Mouse (Mus musculus) hindbrain, embryonic 11.5 days (tissue): ENCODE measurements around the gene Srgap1. TPM values are rescaled to one million over a fixed set of nuclear protein-coding genes. Genes with fewer than 3 reads are reported as not detected.

Experiments used
- ATAC-seq: fragments of 200-750 bp; cut with Nextera tagmentation; 2 replicates; pipeline ENCODE4 v1.8.0; 2017; ENCODE audit warnings: mild to moderate bottlenecking, moderate TSS enrichment, moderate library complexity; ENCODE audit not compliant: low FRiP score
- DNase-seq: peaks from one replicate; pipeline ENCODE4 v3.0.0-alpha.2; 2015; ENCODE audit warnings: low spot score
- H3K27ac ChIP-seq: fragments of 300-500 bp; sonication (generic); 2 replicates; pipeline ENCODE4 v1.5.1; 2014; ENCODE audit warnings: mild to moderate bottlenecking, low read depth, low read length
- H3K27me3 ChIP-seq: fragments of 300-500 bp; sonication (generic); 2 replicates; pipeline ENCODE4 v1.6.1; 2014; ENCODE audit warnings: mild to moderate bottlenecking, low read length, moderate library complexity, mixed read lengths; ENCODE audit not compliant: control insufficient read depth, insufficient read depth
- H3K36me3 ChIP-seq: fragments of 300-500 bp; sonication (generic); 2 replicates; pipeline ENCODE4 v1.6.1; 2014; ENCODE audit warnings: mild to moderate bottlenecking, low read length, moderate library complexity, mixed read lengths; ENCODE audit not compliant: control insufficient read depth, insufficient read depth
- H3K4me1 ChIP-seq: fragments of 300-500 bp; sonication (generic); replicated peaks from 2 replicates; pipeline ENCODE4 v1.6.1; 2014; ENCODE audit warnings: low read length, mixed read lengths; ENCODE audit not compliant: control insufficient read depth, insufficient read depth
- H3K4me2 ChIP-seq: fragments of 300-500 bp; sonication (generic); replicated peaks from 2 replicates; pipeline ENCODE4 v1.6.1; 2014; ENCODE audit warnings: mild to moderate bottlenecking, low read depth, low read length
- H3K4me3 ChIP-seq: fragments of 300-500 bp; sonication (generic); 2 replicates; pipeline ENCODE4 v1.5.1; 2014; ENCODE audit warnings: low read depth, low read length
- H3K9ac ChIP-seq: fragments of 300-500 bp; sonication (generic); 2 replicates; pipeline ENCODE4 v1.6.1; 2014; ENCODE audit warnings: low read depth, low read length
- H3K9me3 ChIP-seq: fragments of 300-500 bp; sonication (generic); 2 replicates; pipeline ENCODE4 v1.6.1; 2016; ENCODE audit warnings: low read length; ENCODE audit not compliant: control insufficient read depth
- WGBS: fragments of 180-500 bp; shearing (Covaris S2); extraction: QIAGEN DNeasy Blood & Tissue Kit; methylation state at CpG from one replicate; pipeline ENCODE4 v1.1.7; 2014; 5-methylcytosine and 5-hydroxymethylcytosine counted together
- polyA plus RNA-seq: library from polyadenylated mRNA; unstranded; fragments of >200 nt; fragmentation: Nextera tagmentation; extraction: Ambion mirVana; gene quantifications from 2 replicates; pipeline ENCODE4 v1.2.1, GENCODE M21; 2014

The Srgap1 gene
- polyA plus RNA-seq, 1 experiment from 2014 or later, result 26.5 TPM

- H3K4me2 ChIP-seq, result no peak overlapping the region
- H3K9me3 ChIP-seq, result no peaks in the 10 kb centered on the region
- H3K36me3 ChIP-seq, result no peaks in the 10 kb centered on the region
- no peak overlapping the region for H3K27ac ChIP-seq
- H3K27me3 ChIP-seq, result no peaks in the 10 kb centered on the region
- no peak overlapping the region for H3K9ac ChIP-seq
- WGBS, result 73% methylated on average over 2 of the region's 2 CpGs
- ATAC-seq (no peak), DNase-seq (no peak)
- no peak overlapping the region for H3K4me3 ChIP-seq
- H3K4me1 ChIP-seq, result peaks cover 4% of the 10 kb centered on the region; the same call in 1 of the 2 replicates
Observed at GRCm38 (mm10) chr10:121858911-121859310, 188.2 kb downstream of the Srgap1 start.

- H3K9me3 ChIP-seq, result no peaks in the 10 kb centered on the region
- DNase-seq, result no peak
- no peak for ATAC-seq
- no peak overlapping the region for H3K27ac ChIP-seq
- no peak overlapping the region for H3K4me2 ChIP-seq
- no peaks in the 10 kb centered on the region for H3K36me3 ChIP-seq
- H3K27me3 ChIP-seq, result no peaks in the 10 kb centered on the region
- peaks cover 4% of the 10 kb centered on the region; the same call in 1 of the 2 replicates for H3K4me1 ChIP-seq
- H3K9ac ChIP-seq, result no peak overlapping the region
- 78% methylated on average over 1 of the region's 1 CpGs for WGBS
- H3K4me3 ChIP-seq, result no peak overlapping the region
Observed at GRCm38 (mm10) chr10:121858086-121858485, 189.0 kb downstream of the Srgap1 start.

DNA sequence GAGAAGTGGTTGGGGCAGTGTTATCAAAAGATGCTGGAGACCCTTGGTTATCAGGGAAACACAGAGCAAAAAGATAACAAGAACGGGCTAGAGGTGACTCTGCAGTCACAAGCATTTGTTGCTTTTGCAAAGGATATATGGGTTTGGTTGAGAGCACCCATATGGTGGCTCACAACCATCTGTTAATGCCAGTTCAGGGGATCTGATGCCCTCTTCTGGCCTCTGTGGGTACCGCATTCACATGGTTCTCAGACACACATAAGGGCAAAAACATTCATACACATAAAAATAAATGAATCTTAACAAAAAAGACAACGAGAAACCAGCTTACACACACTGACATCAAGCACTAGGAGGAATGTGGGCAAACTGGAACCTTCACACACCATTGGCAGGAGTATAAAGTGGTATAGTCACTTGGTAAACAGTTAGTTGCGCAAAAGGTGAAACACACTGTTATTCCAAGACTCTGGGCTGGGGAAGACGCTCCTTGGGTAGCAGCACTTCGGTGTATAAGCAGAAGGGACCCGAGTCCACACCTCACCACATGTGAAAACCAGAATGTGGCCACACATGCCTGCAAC is 191.2 kb downstream of the Srgap1 start:
- H3K36me3 ChIP-seq, result no peaks in the 10 kb centered on the region
- H3K9me3 ChIP-seq, result no peaks in the 10 kb centered on the region
- no peak for DNase-seq
- H3K4me2 ChIP-seq, result no peak overlapping the region
- H3K9ac ChIP-seq, result no peak overlapping the region
- peaks cover 4% of the 10 kb centered on the region; the same call in 1 of the 2 replicates for H3K4me1 ChIP-seq
- H3K4me3 ChIP-seq, result no peak overlapping the region
- no peaks in the 10 kb centered on the region for H3K27me3 ChIP-seq
- 83% methylated on average over 7 of the region's 7 CpGs for WGBS
- ATAC-seq, result no peak
- H3K27ac ChIP-seq, result no peak overlapping the region

- H3K36me3 ChIP-seq, result no peaks in the 10 kb centered on the region
- H3K27me3 ChIP-seq, result no peaks in the 10 kb centered on the region
- H3K4me2 ChIP-seq, result no peak overlapping the region
- H3K9ac ChIP-seq, result no peak overlapping the region
- no peak for DNase-seq
- H3K4me1 ChIP-seq, result no peaks in the 10 kb centered on the region
- no peak overlapping the region for H3K4me3 ChIP-seq
- no peak for ATAC-seq
- no peak overlapping the region for H3K27ac ChIP-seq
- no peaks in the 10 kb centered on the region for H3K9me3 ChIP-seq
- WGBS, result 35% methylated on average over 13 of the region's 14 CpGs
Observed at GRCm38 (mm10) chr10:121853385-121853808, 193.7 kb downstream of the Srgap1 start.

GRCm38 (mm10) chr10:121849496-121849895 is 197.6 kb downstream of the Srgap1 start:
- Histone ChIP-seq H3K4me1 (no peaks in the 10 kb centered on the region), H3K36me3 (no peaks in the 10 kb centered on the region), H3K27me3 (no peaks in the 10 kb centered on the region), H3K9me3 (no peaks in the 10 kb centered on the region), H3K27ac (no peak overlapping the region), H3K4me2 (no peak overlapping the region), H3K4me3 (no peak overlapping the region), H3K9ac (no peak overlapping the region)
- 83% methylated on average over 2 of the region's 2 CpGs for WGBS
- DNase-seq (no peak), ATAC-seq (no peak)

DNA sequence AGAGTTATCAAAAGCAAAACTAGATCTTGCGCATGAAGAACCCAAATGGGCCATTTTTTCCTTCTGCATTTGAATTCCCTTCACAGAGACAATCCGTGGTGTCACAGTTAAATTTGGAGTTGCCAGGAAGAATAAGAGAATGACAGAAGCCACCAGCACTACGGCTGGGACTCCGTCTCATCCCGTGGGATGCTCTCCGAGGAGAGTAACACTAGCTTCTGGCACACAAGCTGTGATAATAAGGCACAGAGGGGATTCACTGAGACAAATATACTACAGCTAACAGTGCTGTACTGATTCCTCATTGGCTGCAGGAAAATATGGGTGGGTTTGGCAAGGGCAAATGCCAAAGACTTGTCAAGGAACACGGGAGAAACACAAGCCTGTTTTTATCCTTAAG is 201.4 kb downstream of the Srgap1 start:
- Histone ChIP-seq H3K27ac (no peak overlapping the region), H3K4me3 (no peak overlapping the region), H3K4me1 (no peaks in the 10 kb centered on the region), H3K9ac (no peak overlapping the region), H3K4me2 (no peak overlapping the region), H3K9me3 (no peaks in the 10 kb centered on the region), H3K36me3 (no peaks in the 10 kb centered on the region), H3K27me3 (no peaks in the 10 kb centered on the region)
- ATAC-seq, result no peak
- 84% methylated on average over 7 of the region's 7 CpGs for WGBS
- DNase-seq, result no peak

- ATAC-seq (no peak), DNase-seq (no peak)
- H3K4me3 ChIP-seq, result no peak overlapping the region
- no peak overlapping the region for H3K27ac ChIP-seq
- H3K4me1 ChIP-seq, result no peaks in the 10 kb centered on the region
- H3K36me3 ChIP-seq, result 0 out of 2 replicates have a peak, but pooled peaks cover 3% of the 10 kb centered on the region
- H3K9me3 ChIP-seq, result no peaks in the 10 kb centered on the region
- 90% methylated on average over 16 of the region's 16 CpGs for WGBS
- no peaks in the 10 kb centered on the region for H3K27me3 ChIP-seq
- H3K9ac ChIP-seq, result no peak overlapping the region
- H3K4me2 ChIP-seq, result no peak overlapping the region
Observed at GRCm38 (mm10) chr10:121837166-121837898, 209.8 kb downstream of the Srgap1 start.

- Histone ChIP-seq H3K4me1 (no peaks in the 10 kb centered on the region), H3K27me3 (no peaks in the 10 kb centered on the region), H3K36me3 (0 out of 2 replicates have a peak, but pooled peaks cover 3% of the 10 kb centered on the region), H3K4me3 (no peak overlapping the region), H3K27ac (no peak overlapping the region), H3K4me2 (no peak overlapping the region), H3K9ac (no peak overlapping the region), H3K9me3 (no peaks in the 10 kb centered on the region)
- ATAC-seq (no peak), DNase-seq (no peak)
- WGBS, result 88% methylated on average over 18 of the region's 18 CpGs
Observed at GRCm38 (mm10) chr10:121836507-121837165, 210.5 kb downstream of the Srgap1 start.
